Mouse (Mus musculus): ENCODE measurements around the gene Cbx5. TPM values are rescaled to one million over a fixed set of nuclear protein-coding genes. Genes with fewer than 3 reads are reported as not detected.

Cbx5 gene
- polyA plus RNA-seq, 1 experiment from 2014 or later = 109 TPM

MicroRNAs within 50 kb of the gene (microRNA counts, 519-probe panel; counts per million panel counts)
- microRNA mmu-miR-148b = 3,730 counts per million, percentile 85 among the panel's probes with 10 or more counts

Small RNA genes within 50 kb of the gene (microRNA-seq; reads per million reads assigned to microRNA genes)
- 175 reads per million, percentile 62 among the genes with 10 or more reads in this experiment for gene Mir148b

Other genes starting within 250 kb of the Cbx5 start
- gene Hoxc8, start 249.2 kb downstream of the Cbx5 start, polyA plus RNA-seq (2015; fragmentation: Nextera tagmentation; extraction: Ambion mirVana) = 6.6 and 9.2 TPM in 2 replicates
- gene Hoxc6, start 241.6 kb downstream of the Cbx5 start, polyA plus RNA-seq (2015; fragmentation: Nextera tagmentation; extraction: Ambion mirVana) = 7.6 and 11.0 TPM in 2 replicates
- gene Hoxc4, start 220.9 kb downstream of the Cbx5 start, polyA plus RNA-seq (2015; fragmentation: Nextera tagmentation; extraction: Ambion mirVana) = 6.9 and 8.6 TPM in 2 replicates
- gene Smug1, start 72.7 kb downstream of the Cbx5 start, polyA plus RNA-seq (2015; fragmentation: Nextera tagmentation; extraction: Ambion mirVana) = 19.8 and 20.5 TPM in 2 replicates
- 831 and 924 TPM in 2 replicates for gene Hnrnpa1, start 616 bp upstream of the Cbx5 start, polyA plus RNA-seq (2015; fragmentation: Nextera tagmentation; extraction: Ambion mirVana)
- 3.8 and 4.2 TPM in 2 replicates for gene Nfe2, start 18.6 kb upstream of the Cbx5 start, polyA plus RNA-seq (2015; fragmentation: Nextera tagmentation; extraction: Ambion mirVana)
- 324 and 333 TPM in 2 replicates for gene Copz1, start 32.9 kb upstream of the Cbx5 start, polyA plus RNA-seq (2015; fragmentation: Nextera tagmentation; extraction: Ambion mirVana)
- gene Gpr84, start 70.8 kb upstream of the Cbx5 start, polyA plus RNA-seq (2015; fragmentation: Nextera tagmentation; extraction: Ambion mirVana) = 0.30 and 0.67 TPM in 2 replicates
- 12.4 and 14.4 TPM in 2 replicates for gene Zfp385a, start 100.3 kb upstream of the Cbx5 start, polyA plus RNA-seq (2015; fragmentation: Nextera tagmentation; extraction: Ambion mirVana)
- gene Itga5, start 126.9 kb upstream of the Cbx5 start, polyA plus RNA-seq (2015; fragmentation: Nextera tagmentation; extraction: Ambion mirVana) = 40.7 and 44.3 TPM in 2 replicates
- gene Gtsf1, start 190.7 kb upstream of the Cbx5 start, polyA plus RNA-seq (2015; fragmentation: Nextera tagmentation; extraction: Ambion mirVana) = 0.27 TPM in 1 of 2 replicates, not detected in the other
- not detected in 2 replicates for gene Gtsf2, start 208.7 kb upstream of the Cbx5 start, polyA plus RNA-seq (2015; fragmentation: Nextera tagmentation; extraction: Ambion mirVana)
- gene Nckap1l, start 214.0 kb upstream of the Cbx5 start, polyA plus RNA-seq (2015; fragmentation: Nextera tagmentation; extraction: Ambion mirVana) = 1.6 and 2.0 TPM in 2 replicates

Data from kidney, embryonic 16.5 days (tissue).